Mouse (Mus musculus) spleen, adult 2 months (tissue): ENCODE measurements at regions not wholly inside any gene's neighbourhood (a gene's known extent, or its start where the extent isn't known, plus 50 kb on each side); places are given as distances from the start of the nearest gene placed in this dataset.

Experiments used
- CTCF ChIP-seq: fragments of 200-500 bp; IDR thresholded peaks from 2 replicates; pipeline ENCODE4 v1.5.1; 2011; ENCODE audit warnings: mild to moderate bottlenecking, inconsistent platforms; ENCODE audit not compliant: insufficient read depth, insufficient read length, insufficient replicate concordance; ENCODE audit errors: extremely low read depth
- POLR2A ChIP-seq: fragments of 200-500 bp; IDR thresholded peaks from 2 replicates; pipeline ENCODE4 v1.6.1; 2011; ENCODE audit warnings: low read depth, low read length, inconsistent platforms

DNA sequence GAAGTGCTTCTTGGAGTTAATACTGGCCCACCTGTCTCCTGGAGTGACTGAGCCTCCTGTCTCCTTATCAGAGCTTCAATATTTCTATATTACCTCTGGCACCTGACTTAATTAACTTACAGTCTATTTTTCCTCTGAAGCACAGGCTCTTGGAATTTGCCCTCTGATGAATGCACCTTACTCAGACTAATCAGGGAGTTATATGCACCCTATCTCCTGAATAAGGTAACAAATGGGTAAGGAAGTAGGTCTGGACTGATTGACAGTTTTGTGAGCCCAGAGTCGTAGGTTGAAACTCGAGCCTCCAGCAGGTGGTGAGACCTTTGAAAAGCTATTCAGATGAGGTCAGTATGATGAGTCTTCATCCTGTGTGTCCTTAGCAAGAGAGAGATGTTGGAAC lies 304.9 kb upstream of the Mki67 start:
- TF ChIP-seq POLR2A (no peak), CTCF (no peak)
